Mouse (Mus musculus): ENCODE measurements at regions not wholly inside any gene's neighbourhood (a gene's known extent, or its start where the extent isn't known, plus 50 kb on each side); places are given as distances from the start of the nearest gene placed in this dataset.
A peak's percentile ranks its signal among the peaks of the same experiment; 100 is the strongest.

GRCm38 (mm10) chr13:37114324-37114723 lies 64.3 kb upstream of the F13a1 start:
- no peaks in the 10 kb centered on the region for H3K9me3 ChIP-seq (ENCODE audit: control insufficient read depth, low read length)
- H3K4me2 ChIP-seq (ENCODE audit: low read depth), result no peak overlapping the region
- ATAC-seq (ENCODE audit: insufficient read depth), result no peak
- H3K4me3 ChIP-seq (ENCODE audit: insufficient read depth in 1 of 2, low read depth in 2 of 2, low read length in 2 of 2), result no peak overlapping the region
- TF ChIP-seq EP300 (IDR thresholded peaks at IDR 0.05; ENCODE audit: low read depth), result no peak
- TF ChIP-seq CTCF (IDR thresholded peaks at IDR 0.05; ENCODE audit: low read depth), result no peak
- 62% methylated on average over 5 of the region's 5 CpGs for WGBS (ENCODE audit: insufficient replicate concordance)
- 0 out of 4 replicates have a peak, but pooled peaks cover 0 to 2% of the 10 kb centered on the region in 2 experiments for H3K4me1 ChIP-seq (replicated peaks; ENCODE audit: control insufficient read depth in 2 of 2, insufficient read depth in 2 of 2, low read length in 1 of 2)
- no peak for DNase-seq (ENCODE audit: low read depth in 3 of 3, low spot score in 3 of 3)
- no peak overlapping the region for H3K9ac ChIP-seq (replicated peaks)
- no peaks in the 10 kb centered on the region for H3K27me3 ChIP-seq (ENCODE audit: control insufficient read depth, insufficient read depth, low read length)
- H3K27ac ChIP-seq, result no peak overlapping the region
- H3K36me3 ChIP-seq (replicated peaks; ENCODE audit: control insufficient read depth, insufficient read depth, low read depth), result no peaks in the 10 kb centered on the region

- TF ChIP-seq EP300 (IDR thresholded peaks at IDR 0.05; ENCODE audit: low read depth) (no peak), CTCF (IDR thresholded peaks at IDR 0.05; ENCODE audit: low read depth) (no peak)
- Histone ChIP-seq H3K27me3 (ENCODE audit: control insufficient read depth, insufficient read depth, low read length) (no peaks in the 10 kb centered on the region), H3K9ac (replicated peaks) (no peak overlapping the region), H3K27ac (no peak overlapping the region), H3K36me3 (replicated peaks; ENCODE audit: control insufficient read depth, insufficient read depth, low read depth) (no peaks in the 10 kb centered on the region), H3K4me3 (ENCODE audit: insufficient read depth in 1 of 2, low read depth in 2 of 2, low read length in 2 of 2) (no peak overlapping the region), H3K4me1 (replicated peaks; ENCODE audit: control insufficient read depth in 2 of 2, insufficient read depth in 2 of 2, low read length in 1 of 2) (0 out of 4 replicates have a peak, but pooled peaks cover 0 to 2% of the 10 kb centered on the region in 2 experiments), H3K9me3 (ENCODE audit: control insufficient read depth, low read length) (no peaks in the 10 kb centered on the region), H3K4me2 (ENCODE audit: low read depth) (no peak overlapping the region)
- DNase-seq (ENCODE audit: low read depth in 3 of 3, low spot score in 3 of 3), result no peak
- ATAC-seq (ENCODE audit: insufficient read depth), result no peak
- WGBS (ENCODE audit: insufficient replicate concordance), result 68% methylated on average over 4 of the region's 4 CpGs
Measured at GRCm38 (mm10) chr13:37111747-37112146, 61.7 kb upstream of the F13a1 start.

- TF ChIP-seq CTCF (IDR thresholded peaks at IDR 0.05; ENCODE audit: low read depth) (no peak), EP300 (IDR thresholded peaks at IDR 0.05; ENCODE audit: low read depth) (no peak)
- no peaks in the 10 kb centered on the region for H3K36me3 ChIP-seq (replicated peaks; ENCODE audit: control insufficient read depth, insufficient read depth, low read depth)
- no peaks in the 10 kb centered on the region for H3K27me3 ChIP-seq (ENCODE audit: control insufficient read depth, insufficient read depth, low read length)
- H3K9me3 ChIP-seq (ENCODE audit: control insufficient read depth, low read length), result no peaks in the 10 kb centered on the region
- ATAC-seq (ENCODE audit: insufficient read depth) (no peak), DNase-seq (ENCODE audit: low read depth in 3 of 3, low spot score in 3 of 3) (no peak)
- WGBS (ENCODE audit: insufficient replicate concordance), result 56% methylated on average over 5 of the region's 5 CpGs
- 0 out of 4 replicates have a peak, but pooled peaks cover 0 to 2% of the 10 kb centered on the region in 2 experiments for H3K4me1 ChIP-seq (replicated peaks; ENCODE audit: control insufficient read depth in 2 of 2, insufficient read depth in 2 of 2, low read length in 1 of 2)
- no peak overlapping the region for H3K4me2 ChIP-seq (ENCODE audit: low read depth)
- H3K27ac ChIP-seq, result no peak overlapping the region
- no peak overlapping the region for H3K9ac ChIP-seq (replicated peaks)
- no peak overlapping the region for H3K4me3 ChIP-seq (ENCODE audit: insufficient read depth in 1 of 2, low read depth in 2 of 2, low read length in 2 of 2)
Measured at GRCm38 (mm10) chr13:37107721-37108120, 57.7 kb upstream of the F13a1 start.

DNA sequence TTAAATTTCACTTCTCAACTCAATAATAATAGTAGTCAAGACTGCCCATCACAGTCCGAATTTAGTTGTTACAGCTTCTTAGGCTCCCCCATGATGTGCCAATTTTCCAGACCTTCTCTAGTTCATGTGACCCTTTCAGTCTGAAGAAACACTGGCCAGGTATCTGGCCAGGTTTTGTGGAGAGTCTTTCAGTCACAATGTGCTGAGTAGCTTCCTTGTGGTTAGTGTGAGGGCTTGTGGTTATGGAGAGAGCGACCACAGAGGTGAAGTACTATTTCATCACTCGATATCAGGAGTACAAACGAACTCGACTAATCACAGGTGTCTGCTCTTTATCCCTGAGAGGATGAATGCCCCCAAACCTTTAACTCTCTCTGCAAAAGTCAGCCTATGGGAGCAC lies 56.0 kb upstream of the F13a1 start:
- Histone ChIP-seq H3K27me3 (ENCODE audit: control insufficient read depth, insufficient read depth, low read length) (no peaks in the 10 kb centered on the region), H3K9ac (replicated peaks) (no peak overlapping the region), H3K27ac (no peak overlapping the region), H3K4me2 (ENCODE audit: low read depth) (no peak overlapping the region), H3K4me1 (replicated peaks; ENCODE audit: control insufficient read depth in 2 of 2, insufficient read depth in 2 of 2, low read length in 1 of 2) (0 out of 4 replicates have a peak, but pooled peaks cover 0 to 2% of the 10 kb centered on the region in 2 experiments), H3K4me3 (ENCODE audit: insufficient read depth in 1 of 2, low read depth in 2 of 2, low read length in 2 of 2) (no peak overlapping the region), H3K36me3 (replicated peaks; ENCODE audit: control insufficient read depth, insufficient read depth, low read depth) (no peaks in the 10 kb centered on the region), H3K9me3 (ENCODE audit: control insufficient read depth, low read length) (no peaks in the 10 kb centered on the region)
- TF ChIP-seq CTCF (IDR thresholded peaks at IDR 0.05; ENCODE audit: low read depth) (no peak), EP300 (IDR thresholded peaks at IDR 0.05; ENCODE audit: low read depth) (no peak)
- DNase-seq (ENCODE audit: low read depth in 3 of 3, low spot score in 3 of 3) (no peak), ATAC-seq (ENCODE audit: insufficient read depth) (no peak)
- WGBS (ENCODE audit: insufficient replicate concordance), result 31% methylated on average over 5 of the region's 5 CpGs

GRCm38 (mm10) chr13:37104410-37105294 lies 54.6 kb upstream of the F13a1 start:
- WGBS (ENCODE audit: insufficient replicate concordance), result 51% methylated on average over 9 of the region's 9 CpGs

More at GRCm38 (mm10) chr13:37104410-37105294, 54.6 kb upstream of the F13a1 start:
- DNase-seq (ENCODE audit: low read depth in 3 of 3, low spot score in 3 of 3), result peak in 2 of 3 experiments; percentile 13 to 33
- no peak for ATAC-seq (ENCODE audit: insufficient read depth)
- Histone ChIP-seq H3K9me3 (ENCODE audit: control insufficient read depth, low read length) (no peaks in the 10 kb centered on the region), H3K27me3 (ENCODE audit: control insufficient read depth, insufficient read depth, low read length) (no peaks in the 10 kb centered on the region), H3K4me1 (replicated peaks; ENCODE audit: control insufficient read depth in 2 of 2, insufficient read depth in 2 of 2, low read length in 1 of 2) (no peaks in the 10 kb centered on the region), H3K4me2 (ENCODE audit: low read depth) (no peak overlapping the region), H3K36me3 (replicated peaks; ENCODE audit: control insufficient read depth, insufficient read depth, low read depth) (no peaks in the 10 kb centered on the region), H3K4me3 (ENCODE audit: insufficient read depth in 1 of 2, low read depth in 2 of 2, low read length in 2 of 2) (no peak overlapping the region), H3K9ac (replicated peaks) (no peak overlapping the region), H3K27ac (no peak overlapping the region)
- TF ChIP-seq EP300 (IDR thresholded peaks at IDR 0.05; ENCODE audit: low read depth) (no peak), CTCF (IDR thresholded peaks at IDR 0.05; ENCODE audit: low read depth) (no peak)

Measured in liver, embryonic 14.5 days (tissue).